Mouse (Mus musculus) hematopoietic stem cell, adult 5-6 weeks (primary cell): ENCODE results near the gene Hrh1. TPM values are rescaled to one million over a fixed set of nuclear protein-coding genes. Genes with fewer than 3 reads are reported as not detected.
"Not testable (repeated sequence)": the region's sequence is repeated elsewhere in the genome, so short reads cannot be mapped to it uniquely, and the experiment has no call there.

Experiments
- ATAC-seq, 2 experiments: fragments of 125-278 bp in 1 of 2; replicated peaks in 1 of 2; 2 replicates each; pipeline ENCODE4 v1.8.0; 2016 to 2017; ENCODE audit warnings: inconsistent platforms in 2 of 2, mild to moderate bottlenecking in 2 of 2, moderate number of reproducible peaks in 2 of 2, low read depth in 1 of 2, moderate TSS enrichment in 1 of 2; ENCODE audit not compliant: low FRiP score in 2 of 2, poor library complexity in 2 of 2, severe bottlenecking in 2 of 2, insufficient read depth in 1 of 2, low TSS enrichment in 1 of 2
- total RNA-seq: library from RNA; stranded (forward); fragments of 172-1452, 232-1000 nt; gene quantifications from 2 replicates; pipeline ENCODE4 v1.2.3, GENCODE M21; 2017

Gene Hrh1
- total RNA-seq, 1 experiment from 2014 or later = 0.05 TPM

- ATAC-seq = not testable (repeated sequence)
Measured at GRCm38 (mm10) chr6:114494987-114495386, 97.3 kb downstream of the Hrh1 start.

- ATAC-seq = not testable (repeated sequence)
Measured at GRCm38 (mm10) chr6:114514038-114514437, 116.3 kb downstream of the Hrh1 start.

- ATAC-seq = not testable (repeated sequence)
Measured at GRCm38 (mm10) chr6:114528709-114529108, 131.0 kb downstream of the Hrh1 start.

Other genes with a start within 250 kb of the Hrh1 start
- gene Slc6a1, start 115.3 kb upstream of the Hrh1 start, total RNA-seq = not detected in 2 replicates
- 33.2 and 37.5 TPM in 2 replicates for gene Atg7, start 245.2 kb downstream of the Hrh1 start, total RNA-seq